Mouse (Mus musculus): Measurements from ENCODE around the gene Unc13b. TPM values are rescaled to one million over a fixed set of nuclear protein-coding genes. Genes with fewer than 3 reads are reported as not detected.

Unc13b gene
- polyA plus RNA-seq (2014; fragmentation: Nextera tagmentation; extraction: Ambion mirVana) = 17.5 and 20.3 TPM in 2 replicates

- ATAC-seq (ENCODE audit: low read depth) = peak; percentile 96
- H3K4me1 ChIP-seq (ENCODE audit: control insufficient read depth, insufficient read depth, low read length) = no peaks in the 10 kb centered on the region; the same call in 1 of the 2 replicates
- no peaks in the 10 kb centered on the region for H3K27me3 ChIP-seq (ENCODE audit: control insufficient read depth, insufficient read depth, low read length)
- peak within 1 kb of the TSS; percentile 67 for H3K4me2 ChIP-seq (ENCODE audit: low read depth, low read length)
- H3K9ac ChIP-seq (replicated peaks; ENCODE audit: low read depth, low read length) = peak within 1 kb of the TSS; percentile 80
- H3K4me3 ChIP-seq (ENCODE audit: low read depth, low read length) = peak within 1 kb of the TSS; percentile 78
- H3K9me3 ChIP-seq (ENCODE audit: control insufficient read depth, low read length) = no peaks in the 10 kb centered on the region
- peak within 1 kb of the TSS; percentile 78 for H3K27ac ChIP-seq (ENCODE audit: low read depth, low read length)
- H3K36me3 ChIP-seq (ENCODE audit: control insufficient read depth, insufficient read depth, low read length) = no peaks in the 10 kb centered on the region
- under 1% methylated on average over 79 of the region's 90 CpGs for WGBS
Observed at GRCm38 (mm10) chr4:43058753-43059654, at the start of gene Unc13b. Gene Unc13b, plus strand, starts transcription at chr4:43058953.

GRCm38 (mm10) chr4:43010161-43011038, 48.4 kb upstream of the Unc13b start, which contains the start of gene Fancg:
Gene Fancg, minus strand, starts transcription at chr4:43010506.
- WGBS = 1% methylated on average over 37 of the region's 37 CpGs

GRCm38 (mm10) chr4:43012091-43012490, 46.7 kb upstream of the Unc13b start:
- H3K9ac ChIP-seq (replicated peaks; ENCODE audit: low read depth, low read length) = no peak overlapping the region
- H3K4me1 ChIP-seq (ENCODE audit: control insufficient read depth, insufficient read depth, low read length) = 0 out of 2 replicates have a peak, but pooled peaks cover 3% of the 10 kb centered on the region
- H3K27me3 ChIP-seq (ENCODE audit: control insufficient read depth, insufficient read depth, low read length) = no peaks in the 10 kb centered on the region
- H3K36me3 ChIP-seq (ENCODE audit: control insufficient read depth, insufficient read depth, low read length) = no peaks in the 10 kb centered on the region; the same call in 1 of the 2 replicates
- no peak overlapping the region for H3K4me3 ChIP-seq (ENCODE audit: low read depth, low read length)
- no peak overlapping the region for H3K4me2 ChIP-seq (ENCODE audit: low read depth, low read length)
- ATAC-seq (ENCODE audit: low read depth) = no peak
- 98% methylated on average over 1 of the region's 1 CpGs for WGBS
- H3K27ac ChIP-seq (ENCODE audit: low read depth, low read length) = no peak overlapping the region
- no peaks in the 10 kb centered on the region for H3K9me3 ChIP-seq (ENCODE audit: control insufficient read depth, low read length)

More at GRCm38 (mm10) chr4:43010161-43011038, 48.4 kb upstream of the Unc13b start, which contains the start of gene Fancg:
- Histone ChIP-seq H3K27me3 (ENCODE audit: control insufficient read depth, insufficient read depth, low read length) (no peaks in the 10 kb centered on the region), H3K9ac (replicated peaks; ENCODE audit: low read depth, low read length) (peak within 1 kb of the TSS; percentile 39), H3K27ac (ENCODE audit: low read depth, low read length) (no peak within 1 kb of the TSS), H3K9me3 (ENCODE audit: control insufficient read depth, low read length) (no peaks in the 10 kb centered on the region), H3K4me3 (ENCODE audit: low read depth, low read length) (peak within 1 kb of the TSS; percentile 69), H3K4me2 (ENCODE audit: low read depth, low read length) (peak within 1 kb of the TSS; percentile 63), H3K4me1 (ENCODE audit: control insufficient read depth, insufficient read depth, low read length) (0 out of 2 replicates have a peak, but pooled peaks cover 3% of the 10 kb centered on the region), H3K36me3 (ENCODE audit: control insufficient read depth, insufficient read depth, low read length) (no peaks in the 10 kb centered on the region; the same call in 1 of the 2 replicates)
- ATAC-seq (ENCODE audit: low read depth) = peak; percentile 93

GRCm38 (mm10) chr4:43018156-43018555, 40.6 kb upstream of the Unc13b start:
- Histone ChIP-seq H3K9ac (replicated peaks; ENCODE audit: low read depth, low read length) (no peak overlapping the region), H3K4me2 (ENCODE audit: low read depth, low read length) (no peak overlapping the region)
- WGBS = 97% methylated on average over 4 of the region's 4 CpGs

GRCm38 (mm10) chr4:43019176-43019575, 39.6 kb upstream of the Unc13b start:
- ATAC-seq (ENCODE audit: low read depth) = no peak
- H3K36me3 ChIP-seq (ENCODE audit: control insufficient read depth, insufficient read depth, low read length) = peaks cover 40% of the 10 kb centered on the region

More at GRCm38 (mm10) chr4:43018156-43018555, 40.6 kb upstream of the Unc13b start:
- peaks cover 36% of the 10 kb centered on the region for H3K36me3 ChIP-seq (ENCODE audit: control insufficient read depth, insufficient read depth, low read length)
- no peaks in the 10 kb centered on the region for H3K9me3 ChIP-seq (ENCODE audit: control insufficient read depth, low read length)
- no peaks in the 10 kb centered on the region for H3K27me3 ChIP-seq (ENCODE audit: control insufficient read depth, insufficient read depth, low read length)
- H3K4me3 ChIP-seq (ENCODE audit: low read depth, low read length) = no peak overlapping the region
- H3K4me1 ChIP-seq (ENCODE audit: control insufficient read depth, insufficient read depth, low read length) = no peaks in the 10 kb centered on the region
- ATAC-seq (ENCODE audit: low read depth) = no peak
- no peak overlapping the region for H3K27ac ChIP-seq (ENCODE audit: low read depth, low read length)

GRCm38 (mm10) chr4:43019641-43020465, 38.9 kb upstream of the Unc13b start:
- Histone ChIP-seq H3K36me3 (ENCODE audit: control insufficient read depth, insufficient read depth, low read length) (peaks cover 40% of the 10 kb centered on the region), H3K4me3 (ENCODE audit: low read depth, low read length) (no peak overlapping the region), H3K9me3 (ENCODE audit: control insufficient read depth, low read length) (no peaks in the 10 kb centered on the region), H3K4me2 (ENCODE audit: low read depth, low read length) (no peak overlapping the region), H3K4me1 (ENCODE audit: control insufficient read depth, insufficient read depth, low read length) (peaks cover 11% of the 10 kb centered on the region), H3K27me3 (ENCODE audit: control insufficient read depth, insufficient read depth, low read length) (no peaks in the 10 kb centered on the region), H3K9ac (replicated peaks; ENCODE audit: low read depth, low read length) (no peak overlapping the region), H3K27ac (ENCODE audit: low read depth, low read length) (no peak overlapping the region)
- WGBS = 92% methylated on average over 22 of the region's 23 CpGs
- no peak for ATAC-seq (ENCODE audit: low read depth)

More at GRCm38 (mm10) chr4:43019176-43019575, 39.6 kb upstream of the Unc13b start:
- Histone ChIP-seq H3K4me1 (ENCODE audit: control insufficient read depth, insufficient read depth, low read length) (peaks cover 4% of the 10 kb centered on the region), H3K27ac (ENCODE audit: low read depth, low read length) (no peak overlapping the region), H3K9ac (replicated peaks; ENCODE audit: low read depth, low read length) (no peak overlapping the region), H3K9me3 (ENCODE audit: control insufficient read depth, low read length) (no peaks in the 10 kb centered on the region), H3K4me2 (ENCODE audit: low read depth, low read length) (no peak overlapping the region), H3K4me3 (ENCODE audit: low read depth, low read length) (no peak overlapping the region), H3K27me3 (ENCODE audit: control insufficient read depth, insufficient read depth, low read length) (no peaks in the 10 kb centered on the region)
- 93% methylated on average over 10 of the region's 10 CpGs for WGBS

- Histone ChIP-seq H3K36me3 (ENCODE audit: control insufficient read depth, insufficient read depth, low read length) (peaks cover 40% of the 10 kb centered on the region), H3K4me3 (ENCODE audit: low read depth, low read length) (no peak overlapping the region), H3K27me3 (ENCODE audit: control insufficient read depth, insufficient read depth, low read length) (no peaks in the 10 kb centered on the region), H3K4me1 (ENCODE audit: control insufficient read depth, insufficient read depth, low read length) (peaks cover 13% of the 10 kb centered on the region), H3K9me3 (ENCODE audit: control insufficient read depth, low read length) (no peaks in the 10 kb centered on the region), H3K9ac (replicated peaks; ENCODE audit: low read depth, low read length) (no peak overlapping the region), H3K4me2 (ENCODE audit: low read depth, low read length) (no peak overlapping the region), H3K27ac (ENCODE audit: low read depth, low read length) (no peak overlapping the region)
- WGBS = 89% methylated on average over 16 of the region's 16 CpGs
- no peak for ATAC-seq (ENCODE audit: low read depth)
Observed at GRCm38 (mm10) chr4:43020876-43021275, 37.9 kb upstream of the Unc13b start.

- peaks cover 40% of the 10 kb centered on the region for H3K36me3 ChIP-seq (ENCODE audit: control insufficient read depth, insufficient read depth, low read length)
Observed at GRCm38 (mm10) chr4:43021341-43021740, 37.4 kb upstream of the Unc13b start.

More at GRCm38 (mm10) chr4:43021341-43021740, 37.4 kb upstream of the Unc13b start:
- H3K4me2 ChIP-seq (ENCODE audit: low read depth, low read length) = no peak overlapping the region
- H3K27ac ChIP-seq (ENCODE audit: low read depth, low read length) = no peak overlapping the region
- no peak overlapping the region for H3K4me3 ChIP-seq (ENCODE audit: low read depth, low read length)
- no peaks in the 10 kb centered on the region for H3K9me3 ChIP-seq (ENCODE audit: control insufficient read depth, low read length)
- H3K4me1 ChIP-seq (ENCODE audit: control insufficient read depth, insufficient read depth, low read length) = peaks cover 13% of the 10 kb centered on the region
- no peak overlapping the region for H3K9ac ChIP-seq (replicated peaks; ENCODE audit: low read depth, low read length)
- ATAC-seq (ENCODE audit: low read depth) = no peak
- H3K27me3 ChIP-seq (ENCODE audit: control insufficient read depth, insufficient read depth, low read length) = no peaks in the 10 kb centered on the region
- WGBS = 77% methylated on average over 17 of the region's 17 CpGs

Data from neural tube, embryonic 14.5 days (tissue).